Mouse (Mus musculus) testis, adult 2 months (tissue): ENCODE data around the gene Plekhg3.

Source experiments
- CTCF ChIP-seq: fragments of 200-500 bp; IDR thresholded peaks from 2 replicates; pipeline ENCODE4 v1.5.1; 2012; ENCODE audit warnings: low read depth, mild to moderate bottlenecking, inconsistent platforms, low read length, moderate library complexity; ENCODE audit not compliant: control insufficient read depth, insufficient read depth, insufficient replicate concordance
- POLR2A ChIP-seq: fragments of 200-500 bp; IDR thresholded peaks from 2 replicates; pipeline ENCODE4 v1.6.1; 2012; ENCODE audit warnings: low read depth, mild to moderate bottlenecking, inconsistent platforms, low read length, moderate library complexity; ENCODE audit not compliant: control insufficient read depth

DNA sequence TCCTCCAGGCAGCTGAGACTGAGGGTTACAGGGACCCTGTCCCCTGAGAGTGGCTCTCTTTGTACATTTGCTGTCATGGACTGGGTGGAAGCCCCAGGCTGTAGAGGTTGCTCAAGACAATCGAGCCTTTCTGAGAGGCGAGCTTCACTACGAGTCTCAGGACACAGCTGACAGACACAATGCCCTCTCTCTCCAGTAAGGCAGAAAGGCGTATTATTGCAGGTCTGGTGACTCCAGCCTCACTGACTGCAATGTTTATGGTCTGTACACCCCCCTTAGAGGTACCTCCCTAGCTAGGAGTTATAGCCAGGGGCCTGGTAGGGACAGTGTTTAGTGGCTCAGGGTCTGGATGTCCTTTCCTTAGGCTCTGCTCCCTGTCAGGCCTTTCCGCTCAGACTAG lies 22.9 kb upstream of the Plekhg3 start:
- TF ChIP-seq CTCF (no peak), POLR2A (no peak)
